Mouse (Mus musculus) heart, adult 8-10 months (tissue): ENCODE results near the gene Klhl5. TPM values are rescaled to one million over a fixed set of nuclear protein-coding genes. Genes with fewer than 3 reads are reported as not detected.

Source experiments
- DNase-seq: peaks from one replicate; pipeline ENCODE4 v3.0.0; 2022; ENCODE audit warnings: low spot score
- total RNA-seq, 4 experiments: library from RNA; stranded (reverse); gene quantifications; 2 replicates each; pipeline ENCODE4 v1.2.4; 2022

The Klhl5 gene
- total RNA-seq, 4 experiments from 2014 or later, result 13.0 to 16.0 (median 13.4) TPM

DNA sequence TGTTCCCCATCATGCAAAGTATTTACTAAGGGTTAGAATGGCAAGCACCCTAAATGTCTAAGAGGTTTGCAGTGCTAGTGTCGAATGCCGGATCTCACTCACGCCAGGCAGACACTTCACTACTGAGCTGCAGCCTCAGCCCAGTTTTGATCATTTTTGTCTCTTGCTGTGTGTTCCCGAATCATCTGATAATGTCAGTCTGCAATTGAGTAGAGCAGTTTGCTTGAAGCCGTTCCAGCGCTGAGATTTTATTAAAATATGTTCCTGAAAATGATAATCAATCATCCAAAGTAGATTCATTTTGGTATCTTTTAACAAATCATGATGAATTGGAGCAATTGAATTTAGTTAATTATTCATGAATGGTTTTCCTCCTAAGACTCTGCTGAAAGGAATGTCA lies 39.4 kb downstream of the Klhl5 start:
- no peak for DNase-seq

DNA sequence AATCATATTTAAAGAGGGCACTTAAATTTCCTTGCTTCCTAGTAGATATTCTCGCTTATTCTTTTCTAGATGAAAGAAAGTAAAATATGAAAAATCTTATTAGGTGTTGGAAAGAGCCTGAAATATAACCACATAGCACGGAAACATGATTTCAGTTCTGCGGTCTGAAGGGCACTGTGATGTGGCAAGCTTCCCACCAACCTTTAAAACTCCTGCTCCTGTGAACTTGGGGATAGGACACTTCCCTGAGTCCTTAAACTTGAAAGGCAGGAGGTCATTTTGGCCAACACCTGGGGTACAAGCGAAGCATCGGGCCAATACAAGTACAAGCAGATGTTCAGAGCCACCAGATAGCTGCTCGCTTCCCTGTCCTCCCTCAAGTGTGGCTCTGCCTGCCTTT lies 42.4 kb downstream of the Klhl5 start:
- DNase-seq, result no peak

DNA sequence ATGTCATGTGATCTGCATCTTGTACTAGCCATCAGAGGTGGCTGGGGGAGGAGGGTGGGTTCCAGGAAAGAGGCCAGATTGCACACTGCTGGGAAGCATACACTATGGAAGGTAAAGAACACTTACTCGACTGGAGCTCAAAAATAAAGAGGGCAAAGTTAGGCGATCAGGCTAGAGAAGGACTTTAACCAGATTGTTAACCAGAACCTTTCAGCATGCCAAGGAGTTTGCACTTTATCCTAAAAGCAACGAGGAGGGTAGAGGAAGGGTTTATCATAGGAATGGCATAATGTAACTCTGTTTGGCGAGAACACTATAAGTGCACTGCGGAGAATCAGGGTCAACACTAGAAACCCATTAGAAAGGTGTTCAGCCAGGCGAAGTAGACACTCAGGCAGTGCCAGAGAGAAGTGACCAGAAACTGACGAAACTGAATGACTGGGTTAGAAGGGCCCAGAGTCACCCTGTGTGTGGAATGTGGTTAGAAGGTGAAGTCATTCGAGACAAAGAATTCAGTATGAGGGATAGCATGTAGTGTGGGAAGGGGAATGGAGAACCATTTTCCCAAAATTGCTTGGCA lies 43.1 kb downstream of the Klhl5 start:
- DNase-seq, result no peak

DNA sequence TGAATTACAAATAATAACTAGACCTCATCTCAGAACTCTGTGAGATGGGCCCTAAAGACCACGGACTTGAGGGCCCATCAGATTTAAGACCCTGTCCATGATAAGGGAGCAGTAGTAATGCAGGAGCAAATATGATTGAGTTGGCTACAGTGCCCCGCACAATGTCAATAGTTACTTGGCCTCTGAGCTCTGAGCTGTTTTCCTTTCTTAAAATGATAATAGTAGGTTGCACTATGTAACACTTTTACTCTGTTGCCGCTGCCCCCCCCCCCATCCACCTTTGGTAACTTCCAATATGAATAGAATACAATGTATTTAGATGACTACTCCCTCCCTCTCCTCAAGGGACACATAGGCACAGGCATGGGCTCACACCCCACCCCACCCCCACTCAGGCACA lies 43.9 kb downstream of the Klhl5 start:
- no peak for DNase-seq

DNA sequence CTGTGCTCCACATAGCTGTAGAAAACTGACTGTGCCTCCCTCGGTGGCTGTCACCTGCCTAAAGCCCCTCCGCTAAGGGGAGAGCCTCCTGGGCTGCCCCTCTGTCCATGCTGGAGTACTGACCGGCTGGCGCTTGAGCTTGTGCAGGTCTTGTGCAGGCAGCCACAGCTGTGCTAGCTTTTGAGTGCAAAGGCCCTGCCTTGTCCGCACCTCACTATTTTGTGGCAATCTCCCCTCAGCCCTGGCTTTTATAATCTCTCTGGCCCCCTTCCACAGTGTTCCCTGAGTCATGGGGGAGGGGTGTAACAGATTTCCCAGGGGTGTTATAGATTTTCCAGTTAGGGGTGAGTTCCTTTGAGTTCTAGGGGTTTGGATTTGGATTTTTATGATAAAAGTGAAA lies 44.4 kb downstream of the Klhl5 start:
- DNase-seq, result no peak

DNA sequence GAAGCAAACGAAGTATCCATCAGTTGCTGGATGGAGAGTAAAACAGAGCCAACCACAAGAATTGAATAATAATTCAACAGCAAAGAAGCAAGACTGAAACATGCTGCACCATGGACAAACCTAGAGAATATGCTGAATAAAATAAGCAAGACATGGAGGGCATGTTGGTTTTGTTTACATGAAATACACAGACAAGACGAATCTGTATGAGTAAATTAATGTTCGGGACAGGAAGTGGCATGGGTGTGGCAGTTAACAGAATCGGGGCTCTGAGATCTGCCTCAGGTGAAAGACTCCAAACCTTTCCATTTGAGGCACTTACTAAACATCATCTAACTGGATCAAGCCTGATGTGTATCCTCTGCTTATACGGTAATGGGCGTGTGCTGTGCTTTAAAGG lies 46.9 kb downstream of the Klhl5 start:
- DNase-seq, result no peak

DNA sequence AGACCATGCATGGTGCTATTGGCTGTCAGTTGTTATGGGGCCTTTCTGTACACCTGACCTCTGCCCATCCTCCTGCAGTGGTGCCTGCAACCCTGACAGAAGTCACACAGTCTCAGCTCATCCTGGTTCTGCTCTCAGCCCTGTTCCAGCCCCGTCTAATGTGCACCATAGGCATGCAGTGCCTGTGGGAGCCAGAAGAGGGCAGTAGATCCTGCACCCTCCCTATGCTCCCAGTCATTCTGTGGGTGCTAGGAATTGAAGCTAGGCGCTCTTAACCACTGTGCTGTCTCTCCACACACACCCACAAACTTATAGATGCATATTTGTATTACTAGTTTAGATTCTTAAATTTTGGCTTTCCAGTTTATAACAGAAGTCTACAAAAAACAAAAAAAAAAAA lies 49.5 kb downstream of the Klhl5 start:
- peak; percentile 32 for DNase-seq

DNA sequence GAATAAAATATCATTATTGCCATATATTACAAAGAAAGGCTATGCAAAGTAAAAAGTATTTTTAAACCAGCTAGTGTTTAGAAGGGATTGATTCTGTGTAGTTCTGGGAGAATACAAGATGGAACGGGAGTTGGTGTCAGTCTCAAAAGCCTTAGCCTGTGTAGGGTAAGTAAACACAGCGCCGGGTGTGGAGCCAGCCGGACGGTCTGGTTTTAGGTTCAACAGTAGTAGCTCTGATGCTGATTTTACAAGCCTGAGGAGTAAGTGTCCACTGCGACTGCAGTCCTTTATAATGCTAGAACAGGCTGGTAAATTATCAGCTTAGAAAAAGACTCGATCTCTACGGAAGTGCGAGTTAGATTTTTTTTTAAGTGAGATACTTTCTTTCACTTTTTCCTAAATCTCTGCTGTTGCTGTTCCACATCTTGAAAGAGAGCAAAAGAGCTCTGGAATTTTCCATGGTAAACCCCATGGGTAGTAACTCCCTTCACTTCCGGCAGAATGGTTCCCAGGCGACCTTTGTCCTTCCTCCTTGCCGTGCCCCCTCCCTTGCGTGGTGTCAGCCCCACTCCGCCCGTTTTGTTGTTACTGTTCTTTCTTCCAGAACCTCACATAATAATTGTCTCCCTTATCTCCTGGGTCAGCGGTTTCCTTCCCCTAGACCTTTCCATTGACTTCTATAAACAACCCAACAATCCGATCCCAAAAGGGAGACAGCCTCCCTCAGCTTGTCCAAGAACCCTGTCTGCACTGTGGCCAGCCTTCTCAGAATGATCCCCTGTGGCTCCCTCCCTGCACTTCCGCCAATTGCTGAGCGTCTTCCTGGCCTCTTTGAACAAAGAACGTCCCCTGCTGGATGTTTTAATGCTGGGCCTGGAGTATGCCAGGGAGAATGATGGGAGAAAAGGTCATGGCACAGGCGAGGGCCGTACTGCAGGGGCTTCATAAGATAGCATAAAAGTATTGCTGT lies 50.4 kb downstream of the Klhl5 start:
- peak; percentile 89 for DNase-seq

DNA sequence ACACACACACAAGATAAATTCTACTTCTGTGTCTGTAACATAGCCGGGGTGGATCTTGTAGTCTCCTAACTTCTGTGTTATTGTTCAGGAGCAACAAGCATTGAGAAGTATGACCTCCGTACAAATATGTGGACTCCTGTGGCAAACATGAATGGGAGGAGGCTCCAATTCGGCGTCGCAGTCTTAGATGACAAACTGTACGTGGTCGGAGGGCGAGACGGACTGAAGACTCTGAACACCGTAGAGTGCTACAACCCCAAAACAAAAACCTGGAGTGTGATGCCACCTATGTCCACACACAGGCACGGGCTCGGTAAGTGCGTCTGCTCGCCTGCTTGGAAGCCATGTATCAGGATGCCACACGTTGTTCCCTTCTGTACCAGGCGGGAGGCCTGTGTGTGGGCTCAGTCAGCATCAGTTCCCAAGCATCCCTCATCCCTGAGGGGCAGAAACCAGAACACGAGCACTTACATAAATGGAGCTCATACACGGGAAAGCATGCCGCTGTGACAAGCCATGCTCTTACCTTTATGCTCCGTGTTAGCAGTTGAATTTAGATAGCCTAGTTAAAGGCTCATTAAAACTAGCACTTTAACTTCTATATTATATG lies 51.5 kb downstream of the Klhl5 start:
- no peak for DNase-seq

DNA sequence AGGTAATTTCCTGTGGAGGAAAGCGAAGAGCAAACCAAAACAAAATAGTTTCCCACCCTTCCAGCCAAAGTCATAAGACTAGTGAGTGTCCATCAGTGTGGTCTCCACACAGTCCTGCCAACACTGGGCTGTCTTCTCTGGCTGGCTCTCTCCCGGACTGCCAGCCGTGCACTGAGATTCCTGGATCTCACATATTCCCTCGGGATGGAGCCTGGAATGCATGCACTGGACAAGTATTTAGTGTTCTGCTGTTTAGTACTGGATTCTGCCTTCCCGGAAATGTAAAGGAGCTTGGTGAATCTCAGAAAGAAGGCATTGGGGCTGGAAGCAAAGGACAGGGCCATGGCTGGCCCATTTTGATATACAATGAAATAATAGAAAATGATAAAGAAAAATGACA lies 55.7 kb downstream of the Klhl5 start:
- no peak for DNase-seq

DNA sequence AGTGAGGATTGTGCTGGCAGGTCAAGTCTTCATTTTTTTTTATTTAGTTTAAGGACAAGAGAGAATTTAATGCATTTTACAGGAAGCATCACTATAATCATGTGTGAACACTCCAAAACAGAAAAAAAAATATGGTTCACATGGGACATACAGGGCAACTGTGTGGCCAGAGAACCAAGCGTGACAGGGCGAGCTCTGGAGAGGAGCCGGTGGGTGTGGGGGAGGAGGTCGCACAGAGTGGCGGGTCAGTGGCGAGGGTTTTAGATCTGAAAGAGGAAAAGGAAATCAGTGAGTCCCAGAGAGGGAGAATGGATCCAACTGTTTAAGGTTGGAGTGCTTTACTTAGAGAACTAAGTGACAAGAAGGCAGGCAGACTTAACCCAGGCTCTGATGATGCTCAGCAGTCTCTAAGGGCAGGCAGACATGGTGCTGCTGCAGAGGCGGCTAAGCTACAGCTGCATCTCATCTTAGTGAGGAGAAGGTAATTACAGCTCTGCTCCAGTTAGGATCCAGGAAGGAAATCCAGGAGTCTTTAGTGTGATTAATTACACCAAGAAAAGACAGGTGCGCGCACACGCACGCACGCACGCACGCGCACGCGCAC lies 56.3 kb downstream of the Klhl5 start:
- no peak for DNase-seq

DNA sequence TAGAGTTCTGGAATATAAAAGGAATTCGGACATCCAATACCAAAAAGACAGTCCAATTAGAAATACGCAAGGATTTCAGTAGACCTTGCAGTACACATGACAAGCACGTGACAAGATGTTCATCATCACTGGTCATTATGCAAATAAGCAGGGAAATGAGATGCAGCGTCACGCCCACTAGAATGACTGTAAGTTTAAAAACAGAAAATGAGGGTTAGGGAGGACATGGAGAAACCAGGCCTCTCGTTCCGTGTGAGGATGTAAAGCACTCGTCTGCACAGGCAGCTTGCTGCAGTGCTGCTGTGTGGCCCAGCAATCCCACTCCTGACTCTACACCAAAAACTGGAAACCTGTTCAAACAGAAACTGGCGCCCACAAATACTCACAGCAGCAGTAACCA lies 62.9 kb downstream of the Klhl5 start:
- DNase-seq, result no peak

DNA sequence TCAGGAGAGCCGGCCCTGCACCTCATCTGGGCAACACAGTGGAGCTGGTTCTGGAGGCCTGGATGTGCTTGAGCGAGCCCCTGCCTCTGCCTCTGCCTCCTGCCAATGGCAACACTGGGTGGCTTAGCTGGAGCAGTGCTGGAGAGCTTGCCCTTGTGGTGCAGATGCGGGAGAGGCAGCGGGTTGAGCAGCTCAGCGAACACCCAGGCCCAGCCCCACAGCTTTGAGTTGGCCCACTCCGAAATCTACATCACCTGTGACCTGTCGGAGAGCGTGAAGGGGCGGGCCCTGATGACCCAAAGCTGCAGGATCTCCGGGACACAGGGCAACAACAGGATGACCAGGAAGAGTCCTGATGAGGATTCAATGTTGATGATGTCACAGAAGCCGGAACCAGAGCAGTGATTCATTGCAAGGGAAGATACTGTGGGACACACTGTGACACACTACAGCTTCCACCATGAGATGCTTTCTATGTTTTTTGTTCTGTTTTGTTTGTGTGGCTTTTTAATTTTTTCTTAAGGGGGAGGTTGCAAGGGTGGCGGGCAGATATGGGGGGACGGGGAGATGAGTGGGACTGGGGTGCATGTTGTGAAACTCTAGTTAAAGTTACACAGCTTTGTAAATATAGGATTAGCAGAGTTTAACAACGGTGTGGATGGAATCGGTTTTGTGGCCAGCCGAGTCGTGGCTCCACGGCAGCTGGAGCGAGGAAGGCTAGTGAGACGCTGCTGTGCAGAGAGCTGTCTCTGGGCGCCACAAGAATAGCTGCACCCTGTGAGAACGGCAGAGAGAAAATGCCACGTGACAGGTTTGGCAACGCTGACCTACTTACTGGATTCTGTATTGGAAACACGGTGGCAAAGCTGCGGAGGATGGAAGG lies 67.9 kb downstream of the Klhl5 start:
- no peak for DNase-seq

DNA sequence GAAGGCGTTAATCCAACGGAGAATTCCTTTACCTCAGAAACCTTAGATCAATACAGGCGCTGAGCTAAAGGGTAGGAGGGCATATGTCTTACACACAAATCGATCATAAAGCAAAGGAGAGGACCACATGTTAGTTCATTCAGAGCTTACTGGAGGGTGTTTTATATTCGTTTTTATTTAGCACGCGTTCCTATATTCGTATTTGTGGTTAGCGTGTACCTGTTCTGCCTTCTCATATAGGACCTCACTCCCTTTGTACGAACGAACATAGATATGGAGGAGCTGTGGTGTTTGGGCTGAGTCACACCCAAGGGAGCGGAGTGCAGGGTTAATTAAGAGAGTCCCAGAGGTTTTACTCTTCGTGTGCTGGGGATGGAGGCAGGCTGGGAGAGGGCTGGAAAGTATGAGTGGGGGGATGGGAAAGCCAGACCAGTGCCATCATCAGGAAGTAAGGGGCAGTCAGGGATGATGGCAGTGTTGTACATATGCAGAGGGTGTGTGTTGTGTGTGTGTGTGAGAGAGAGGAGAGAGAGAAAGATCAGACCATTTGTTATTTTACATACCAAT lies 68.7 kb downstream of the Klhl5 start:
- DNase-seq, result no peak

DNA sequence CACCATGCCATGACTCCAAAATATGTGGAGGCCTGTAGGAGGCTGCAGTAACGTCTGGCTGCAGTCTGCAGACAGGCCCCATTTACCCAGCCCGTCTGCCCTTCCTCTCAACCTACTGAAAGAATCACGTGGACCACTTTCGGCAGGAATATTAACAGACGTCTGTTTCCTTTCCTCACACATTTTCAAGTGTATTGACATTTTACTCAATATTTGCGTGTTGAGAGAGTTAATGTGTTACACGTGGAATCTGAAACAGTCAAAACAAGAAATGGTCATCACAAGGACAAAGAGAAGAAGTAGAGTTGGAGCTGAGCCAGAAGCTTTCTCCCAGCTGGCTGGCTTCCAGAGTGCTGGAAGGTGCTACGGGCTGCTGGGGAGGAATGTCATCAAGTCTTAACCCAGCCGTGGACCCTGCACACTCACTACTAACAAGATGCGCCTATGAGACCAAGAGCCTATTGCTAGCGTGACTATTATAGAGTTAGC lies 69.7 kb downstream of the Klhl5 start:
- no peak for DNase-seq

DNA sequence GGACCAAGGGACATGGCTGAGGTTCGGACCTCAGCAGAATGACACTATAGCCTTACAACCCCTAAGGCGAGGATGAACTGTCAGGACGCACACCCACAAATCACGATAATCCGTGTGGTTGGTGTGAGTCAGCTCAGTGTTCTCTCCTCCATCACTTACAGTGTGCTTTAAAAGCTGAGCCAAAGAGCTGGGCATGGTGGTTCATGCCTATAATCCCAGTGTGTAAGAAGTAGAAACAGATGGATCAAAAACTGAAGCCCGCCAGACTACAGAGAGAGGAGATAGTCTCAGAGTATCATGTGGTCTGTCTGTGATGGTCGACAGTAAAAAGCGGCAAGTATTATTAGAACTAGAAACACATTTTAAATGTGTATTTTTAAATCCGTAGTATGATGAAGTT lies 71.1 kb downstream of the Klhl5 start:
- no peak for DNase-seq

DNA sequence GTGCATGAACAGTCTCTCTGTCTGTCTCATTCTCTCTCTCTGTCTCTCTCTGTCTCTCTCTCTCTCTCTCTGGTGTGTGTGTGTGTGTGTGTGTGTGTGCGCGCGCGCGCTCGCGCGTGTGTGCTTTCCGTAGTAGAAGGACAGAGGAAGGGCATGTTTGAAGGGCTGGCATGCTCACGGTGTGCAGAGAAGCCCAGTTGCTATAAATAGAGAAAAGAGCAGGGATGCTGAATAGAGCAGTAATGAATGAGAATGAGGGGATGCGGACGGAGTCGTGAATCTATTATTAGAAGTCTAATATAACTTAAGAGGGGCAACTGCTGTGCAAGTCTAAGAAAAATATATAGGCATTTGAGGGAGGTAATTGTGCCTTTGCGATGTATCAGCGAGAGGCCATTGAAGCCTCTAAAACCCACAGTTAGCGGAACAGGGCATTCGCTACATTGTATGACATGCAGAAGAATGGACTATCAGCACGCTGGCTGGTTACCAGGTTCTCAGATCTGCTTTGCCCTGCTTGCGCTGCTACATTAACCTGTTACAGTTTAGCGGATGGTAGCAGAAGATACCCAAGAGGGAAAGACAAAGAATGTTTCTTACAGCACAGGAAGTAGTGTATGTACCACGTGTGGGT lies 73.9 kb downstream of the Klhl5 start:
- DNase-seq, result no peak

DNA sequence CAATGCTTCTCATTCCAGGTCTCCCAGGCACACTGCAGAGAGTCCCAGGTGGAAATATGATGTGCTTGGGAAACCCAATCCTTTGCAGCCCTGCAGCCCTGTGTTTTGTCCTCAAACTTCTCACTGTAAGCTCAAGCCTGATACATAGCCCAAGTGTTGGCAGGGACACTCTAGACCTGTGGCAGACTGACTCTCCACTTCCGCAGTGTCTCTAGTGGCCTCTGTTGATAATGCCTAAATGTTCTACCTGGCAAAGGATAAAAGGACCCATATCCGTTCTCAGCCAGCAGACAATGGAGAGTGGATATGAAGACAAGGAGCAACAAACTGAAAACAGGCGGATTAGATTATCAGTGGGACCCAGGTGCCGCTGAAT lies 74.4 kb downstream of the Klhl5 start:
- no peak for DNase-seq

DNA sequence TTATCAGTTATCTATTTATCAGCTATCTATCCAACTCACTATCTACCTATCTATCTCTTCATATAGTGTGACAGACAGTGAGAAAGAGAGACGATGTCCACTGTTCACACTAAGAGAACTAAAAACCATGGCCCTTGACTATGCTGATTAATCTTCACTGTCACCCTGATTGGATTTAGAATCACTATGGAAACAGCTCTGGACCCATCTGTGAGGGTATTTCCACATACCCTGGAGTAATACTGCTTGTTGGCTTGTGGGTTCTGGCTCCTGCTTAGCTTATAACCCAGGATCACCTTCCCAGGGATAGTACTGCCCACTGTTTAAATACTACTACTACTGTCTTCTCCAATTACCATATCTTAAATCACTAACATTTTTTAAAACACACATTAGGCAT lies 74.9 kb downstream of the Klhl5 start:
- DNase-seq, result no peak

DNA sequence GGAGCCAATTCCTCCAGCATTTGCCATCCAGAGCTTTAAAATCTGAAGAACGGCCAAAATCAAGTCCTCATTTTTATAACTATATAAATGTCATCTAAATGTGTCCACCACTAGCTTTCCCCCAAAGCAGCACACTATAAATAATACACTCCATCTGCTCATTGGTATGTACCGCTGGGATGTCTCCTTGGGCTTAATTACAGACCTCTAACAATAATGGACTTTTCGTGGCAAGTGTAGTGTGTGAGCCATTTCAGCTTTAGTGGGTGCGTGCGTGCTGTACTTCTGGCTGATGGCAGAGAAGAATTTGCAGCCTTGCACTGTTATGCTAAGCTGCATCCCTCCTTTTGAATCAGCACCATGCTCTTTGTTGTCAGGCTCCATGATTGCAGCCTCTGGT lies 84.3 kb downstream of the Klhl5 start:
- no peak for DNase-seq

DNA sequence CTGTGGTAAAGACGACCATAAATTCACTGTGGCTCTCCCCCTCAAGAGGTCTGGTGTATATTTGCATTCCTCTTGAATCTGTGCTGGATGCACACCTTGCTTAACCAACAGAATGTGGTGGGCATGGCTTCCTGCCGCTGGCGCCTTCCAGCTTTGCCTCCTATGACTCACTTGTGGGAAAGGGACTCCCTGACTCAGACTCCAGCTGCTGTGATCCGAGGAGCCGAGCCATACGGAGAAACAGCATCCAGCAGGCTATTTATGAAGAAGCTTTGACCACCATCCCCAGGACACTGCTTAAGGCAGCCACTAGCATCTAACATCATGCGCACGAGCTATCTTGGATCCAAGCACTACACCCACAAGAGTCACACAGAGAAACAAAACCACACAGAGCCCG lies 87.1 kb downstream of the Klhl5 start:
- DNase-seq, result no peak
